Mouse (Mus musculus) neural tube, embryonic 11.5 days (tissue): ENCODE data around the gene Trmt13. TPM values are rescaled to one million over a fixed set of nuclear protein-coding genes. Genes with fewer than 3 reads are reported as not detected.
"Not testable (repeated sequence)": the region's sequence is repeated elsewhere in the genome, so short reads cannot be mapped to it uniquely, and the experiment has no call there.

Experiments
- ATAC-seq: fragments of 200-750 bp; cut with Nextera tagmentation; 2 replicates; pipeline ENCODE4 v1.8.0; 2017; ENCODE audit warnings: moderate number of reproducible peaks, mild to moderate bottlenecking, moderate TSS enrichment, moderate library complexity; ENCODE audit not compliant: insufficient read depth, low FRiP score, low TSS enrichment
- DNase-seq: peaks from one replicate; pipeline ENCODE4 v3.0.0-alpha.2; 2015; ENCODE audit warnings: low spot score
- H3K27ac ChIP-seq: fragments of 300-500 bp; sonication (generic); 2 replicates; pipeline ENCODE4 v1.5.1; 2014; ENCODE audit warnings: low read depth, mild to moderate bottlenecking, low read length
- H3K27me3 ChIP-seq: fragments of 300-500 bp; sonication (generic); 2 replicates; pipeline ENCODE4 v1.6.1; 2014; ENCODE audit warnings: mild to moderate bottlenecking, low read length, mixed read lengths; ENCODE audit not compliant: control insufficient read depth, insufficient read depth
- H3K36me3 ChIP-seq: fragments of 300-500 bp; sonication (generic); 2 replicates; pipeline ENCODE4 v1.6.1; 2014; ENCODE audit warnings: mild to moderate bottlenecking, low read length, moderate library complexity, mixed read lengths; ENCODE audit not compliant: control insufficient read depth, insufficient read depth
- H3K4me1 ChIP-seq: fragments of 300-500 bp; sonication (generic); 2 replicates; pipeline ENCODE4 v1.6.1; 2014; ENCODE audit warnings: low read length, mixed read lengths; ENCODE audit not compliant: control insufficient read depth, insufficient read depth
- H3K4me2 ChIP-seq: fragments of 300-500 bp; sonication (generic); 2 replicates; pipeline ENCODE4 v1.6.1; 2014; ENCODE audit warnings: low read depth, mild to moderate bottlenecking, moderate library complexity
- H3K4me3 ChIP-seq: fragments of 300-500 bp; sonication (generic); 2 replicates; pipeline ENCODE4 v1.5.1; 2014; ENCODE audit warnings: low read depth, low read length
- H3K9ac ChIP-seq: fragments of 300-500 bp; sonication (generic); 2 replicates; pipeline ENCODE4 v1.6.1; 2014; ENCODE audit warnings: mild to moderate bottlenecking, low read length
- H3K9me3 ChIP-seq: fragments of 300-500 bp; sonication (generic); 2 replicates; pipeline ENCODE4 v1.6.1; 2016; ENCODE audit warnings: low read length; ENCODE audit not compliant: control insufficient read depth
- whole genome bisulfite sequencing: fragments of 180-500 bp; shearing (Covaris S2); extraction: QIAGEN DNeasy Blood & Tissue Kit; methylation state at CpG from one replicate; pipeline ENCODE4 v1.1.7; 2014; 5-methylcytosine and 5-hydroxymethylcytosine counted together
- polyA plus RNA-seq: library from polyadenylated mRNA; unstranded; fragments of >200 nt; fragmentation: Nextera tagmentation; extraction: Ambion mirVana; gene quantifications from 2 replicates; pipeline ENCODE4 v1.2.1, GENCODE M21; 2014

Trmt13 gene
- polyA plus RNA-seq, 1 experiment from 2014 or later: 18.8 TPM

GRCm38 (mm10) chr3:116582201-116582600 is 32.2 kb downstream of the Trmt13 start:
- Histone ChIP-seq H3K27ac (no peak overlapping the region), H3K4me2 (no peak overlapping the region), H3K4me3 (no peak overlapping the region), H3K9me3 (no peaks in the 10 kb centered on the region), H3K4me1 (no peaks in the 10 kb centered on the region), H3K9ac (no peak overlapping the region), H3K27me3 (no peaks in the 10 kb centered on the region), H3K36me3 (peaks cover 11% of the 10 kb centered on the region)
- no peak for ATAC-seq
- no peak for DNase-seq
- WGBS: 95% methylated on average over 9 of the region's 9 CpGs

GRCm38 (mm10) chr3:116577286-116577685 is 37.1 kb downstream of the Trmt13 start:
- Histone ChIP-seq H3K27ac (no peak overlapping the region), H3K4me2 (no peak overlapping the region), H3K9me3 (no peaks in the 10 kb centered on the region), H3K4me1 (no peaks in the 10 kb centered on the region), H3K36me3 (0 out of 2 replicates have a peak, but pooled peaks cover 3% of the 10 kb centered on the region), H3K9ac (no peak overlapping the region), H3K27me3 (no peaks in the 10 kb centered on the region), H3K4me3 (no peak overlapping the region)
- DNase-seq: no peak
- 75% methylated on average over 3 of the region's 3 CpGs for WGBS
- no peak for ATAC-seq

- no peak overlapping the region for H3K4me2 ChIP-seq
- no peaks in the 10 kb centered on the region for H3K36me3 ChIP-seq
- no peaks in the 10 kb centered on the region for H3K9me3 ChIP-seq
- no peak overlapping the region for H3K4me3 ChIP-seq
- ATAC-seq (no peak), DNase-seq (no peak)
- no peaks in the 10 kb centered on the region for H3K4me1 ChIP-seq
- H3K27me3 ChIP-seq: no peaks in the 10 kb centered on the region
- H3K9ac ChIP-seq: no peak overlapping the region
- 77% methylated on average over 2 of the region's 2 CpGs for WGBS
- H3K27ac ChIP-seq: no peak overlapping the region
Measured at GRCm38 (mm10) chr3:116570628-116571027, 43.8 kb downstream of the Trmt13 start.

- Histone ChIP-seq H3K36me3 (no peaks in the 10 kb centered on the region), H3K4me1 (no peaks in the 10 kb centered on the region), H3K9ac (no peak overlapping the region), H3K4me3 (no peak overlapping the region), H3K9me3 (no peaks in the 10 kb centered on the region), H3K27me3 (no peaks in the 10 kb centered on the region), H3K4me2 (no peak overlapping the region), H3K27ac (no peak overlapping the region)
- 87% methylated on average over 7 of the region's 7 CpGs for WGBS
- ATAC-seq (no peak), DNase-seq (no peak)
Measured at GRCm38 (mm10) chr3:116563095-116563492, 51.3 kb downstream of the Trmt13 start.

- no peak within 1 kb of the TSS for H3K4me2 ChIP-seq
- H3K36me3 ChIP-seq: no peaks in the 10 kb centered on the region
- DNase-seq: no peak
- H3K9ac ChIP-seq: no peak within 1 kb of the TSS
- H3K9me3 ChIP-seq: no peaks in the 10 kb centered on the region
- ATAC-seq: no peak
- no peaks in the 10 kb centered on the region for H3K4me1 ChIP-seq
- no peak within 1 kb of the TSS for H3K4me3 ChIP-seq
- WGBS: 85% methylated on average over 7 of the region's 7 CpGs
- H3K27ac ChIP-seq: no peak within 1 kb of the TSS
- no peaks in the 10 kb centered on the region for H3K27me3 ChIP-seq
Measured at GRCm38 (mm10) chr3:116562408-116563094, 51.8 kb downstream of the Trmt13 start, which contains the start of gene Lrrc39. Gene Lrrc39, plus strand, starts transcription at chr3:116562973.

GRCm38 (mm10) chr3:116561315-116561714 is 53.1 kb downstream of the Trmt13 start:
- H3K4me3 ChIP-seq, H3K4me1 ChIP-seq, H3K27me3 ChIP-seq, H3K36me3 ChIP-seq, H3K9me3 ChIP-seq, ATAC-seq, H3K4me2 ChIP-seq, DNase-seq, H3K9ac ChIP-seq, H3K27ac ChIP-seq: not testable (repeated sequence)
- 93% methylated on average over 13 of the region's 14 CpGs for WGBS

- no peaks in the 10 kb centered on the region for H3K27me3 ChIP-seq
- H3K9me3 ChIP-seq: no peaks in the 10 kb centered on the region
- H3K9ac ChIP-seq: no peak overlapping the region
- 96% methylated on average over 5 of the region's 5 CpGs for WGBS
- H3K4me1 ChIP-seq: no peaks in the 10 kb centered on the region
- DNase-seq: no peak
- no peak overlapping the region for H3K27ac ChIP-seq
- H3K4me2 ChIP-seq: no peak overlapping the region
- no peak overlapping the region for H3K4me3 ChIP-seq
- no peaks in the 10 kb centered on the region for H3K36me3 ChIP-seq
- ATAC-seq: no peak
Measured at GRCm38 (mm10) chr3:116551362-116551761, 63.0 kb downstream of the Trmt13 start.

- no peak overlapping the region for H3K27ac ChIP-seq
- ATAC-seq (no peak), DNase-seq (no peak)
- H3K4me2 ChIP-seq: no peak overlapping the region
- no peaks in the 10 kb centered on the region for H3K36me3 ChIP-seq
- WGBS: 95% methylated on average over 5 of the region's 5 CpGs
- no peak overlapping the region for H3K4me3 ChIP-seq
- H3K9ac ChIP-seq: no peak overlapping the region
- no peaks in the 10 kb centered on the region for H3K27me3 ChIP-seq
- H3K4me1 ChIP-seq: no peaks in the 10 kb centered on the region
- no peaks in the 10 kb centered on the region for H3K9me3 ChIP-seq
Measured at GRCm38 (mm10) chr3:116547430-116547829, 67.0 kb downstream of the Trmt13 start.

- 63% methylated on average over 3 of the region's 3 CpGs for WGBS
- H3K9me3 ChIP-seq: no peaks in the 10 kb centered on the region
- peaks cover 2% of the 10 kb centered on the region; the same call in 1 of the 2 replicates for H3K36me3 ChIP-seq
- H3K27me3 ChIP-seq: no peaks in the 10 kb centered on the region; the same call in 1 of the 2 replicates
- ATAC-seq (no peak), DNase-seq (no peak)
- H3K4me1 ChIP-seq: peaks cover 2% of the 10 kb centered on the region; the same call in 1 of the 2 replicates
- no peak overlapping the region for H3K9ac ChIP-seq
- no peak overlapping the region for H3K4me3 ChIP-seq
- no peak overlapping the region for H3K4me2 ChIP-seq
- H3K27ac ChIP-seq: no peak overlapping the region
Measured at GRCm38 (mm10) chr3:116542532-116542931, 71.9 kb downstream of the Trmt13 start.
